Mouse (Mus musculus) small intestine, adult 2 months (tissue): ENCODE measurements around the gene Grik3. TPM values are rescaled to one million over a fixed set of nuclear protein-coding genes. Genes with fewer than 3 reads are reported as not detected.

Source experiments
- H3K27ac ChIP-seq: fragments of 200-500 bp; 2 replicates; pipeline ENCODE4 v1.5.1; 2012; ENCODE audit warnings: low read depth, low read length, control low read depth, inconsistent platforms; ENCODE audit not compliant: insufficient read depth
- H3K27me3 ChIP-seq: fragments of 200-500 bp; 2 replicates; pipeline ENCODE4 v1.6.1; 2012; ENCODE audit warnings: mild to moderate bottlenecking, moderate library complexity, low read length, inconsistent platforms; ENCODE audit not compliant: control insufficient read depth, insufficient read depth
- H3K36me3 ChIP-seq: fragments of 200-500 bp; 2 replicates; pipeline ENCODE4 v1.6.1; 2012; ENCODE audit warnings: mild to moderate bottlenecking, low read length, control low read depth, inconsistent platforms; ENCODE audit not compliant: control insufficient read depth, insufficient read depth
- H3K4me1 ChIP-seq: fragments of 200-500 bp; 2 replicates; pipeline ENCODE4 v1.6.1; 2012; ENCODE audit warnings: low read length, inconsistent platforms, mixed read lengths; ENCODE audit not compliant: control insufficient read depth, insufficient read depth, insufficient read length
- H3K4me3 ChIP-seq: fragments of 200-500 bp; 2 replicates; pipeline ENCODE4 v1.5.1; 2012; ENCODE audit warnings: low read depth, mild to moderate bottlenecking, control low read depth, inconsistent platforms, low read length, moderate library complexity
- CTCF ChIP-seq: fragments of 200-500 bp; IDR thresholded peaks from 2 replicates; pipeline ENCODE4 v1.5.1; 2012; ENCODE audit warnings: low read depth, mild to moderate bottlenecking, control low read depth, inconsistent platforms, low read length, moderate library complexity, mixed read lengths; ENCODE audit not compliant: insufficient replicate concordance, insufficient read length; ENCODE audit errors: extremely low read depth
- POLR2A ChIP-seq: fragments of 200-500 bp; IDR thresholded peaks from 2 replicates; pipeline ENCODE4 v1.6.1; 2012; ENCODE audit warnings: low read depth, mild to moderate bottlenecking, control low read depth, inconsistent platforms, low read length, moderate library complexity
- WGBS: fragments of 180-500 bp; shearing (Covaris S2); methylation state at CpG from one replicate; pipeline ENCODE4 v1.1.7; 2018; 5-methylcytosine and 5-hydroxymethylcytosine counted together
- polyA plus RNA-seq: library from polyadenylated mRNA; depleted of rRNA; stranded (reverse); fragments of >200 nt; gene quantifications from 2 replicates; pipeline ENCODE4 v1.2.3, GENCODE M21; 2012

Gene Grik3
- polyA plus RNA-seq, 1 experiment = 0.18 TPM

GRCm38 (mm10) chr4:125535977-125536376, 45.5 kb downstream of the Grik3 start:
- Histone ChIP-seq H3K27me3 (no peaks in the 10 kb centered on the region), H3K4me1 (no peaks in the 10 kb centered on the region; the same call in 1 of the 2 replicates), H3K36me3 (no peaks in the 10 kb centered on the region), H3K4me3 (no peak overlapping the region), H3K27ac (no peak overlapping the region)
- TF ChIP-seq POLR2A = no peak
- TF ChIP-seq CTCF = no peak
- 39% methylated on average over 4 of the region's 4 CpGs for WGBS

DNA sequence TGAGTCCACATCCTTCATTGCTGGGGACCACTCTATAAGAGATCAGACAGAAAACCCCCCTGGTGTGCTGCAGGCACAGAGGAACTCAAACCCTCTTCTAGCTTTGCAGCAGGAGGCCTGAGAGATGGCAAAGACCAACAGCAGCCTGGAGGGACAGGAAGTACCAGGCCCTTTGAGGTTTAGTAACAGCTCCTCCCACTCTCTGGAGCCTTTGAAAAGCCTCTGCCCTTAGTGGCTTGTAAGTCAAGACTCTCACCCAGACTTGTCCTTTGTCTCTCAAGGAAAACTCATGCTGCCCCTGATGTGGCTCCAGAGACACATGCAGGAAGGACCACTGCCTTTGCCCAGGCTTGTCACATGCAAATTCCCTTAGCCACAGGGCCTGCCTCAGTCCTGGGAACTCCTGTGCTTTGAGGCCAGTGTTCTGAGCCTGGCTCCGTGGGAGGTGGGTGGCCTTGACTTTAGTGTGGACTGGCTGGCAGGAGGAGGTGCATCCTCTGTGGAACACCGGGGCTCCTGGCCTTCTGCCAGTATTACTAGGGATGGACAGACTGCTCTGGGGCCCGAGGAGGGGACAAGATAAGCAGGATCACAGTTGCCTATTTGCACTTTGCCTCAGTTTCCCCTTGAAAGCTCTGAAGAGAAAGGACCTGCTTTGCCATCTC, 47.9 kb downstream of the Grik3 start:
- H3K27me3 ChIP-seq = no peaks in the 10 kb centered on the region
- no peaks in the 10 kb centered on the region for H3K36me3 ChIP-seq
- H3K4me1 ChIP-seq = no peaks in the 10 kb centered on the region
- no peak overlapping the region for H3K4me3 ChIP-seq
- 7% methylated on average over 3 of the region's 3 CpGs for WGBS
- TF ChIP-seq CTCF = no peak
- TF ChIP-seq POLR2A = no peak
- no peak overlapping the region for H3K27ac ChIP-seq

- no peak for TF ChIP-seq POLR2A
- no peak for TF ChIP-seq CTCF
- Histone ChIP-seq H3K36me3 (no peaks in the 10 kb centered on the region), H3K27ac (no peak overlapping the region), H3K27me3 (no peaks in the 10 kb centered on the region), H3K4me1 (no peaks in the 10 kb centered on the region), H3K4me3 (no peak overlapping the region)
- 75% methylated on average over 9 of the region's 9 CpGs for WGBS
Measured at GRCm38 (mm10) chr4:125539617-125540016, 49.1 kb downstream of the Grik3 start.

DNA sequence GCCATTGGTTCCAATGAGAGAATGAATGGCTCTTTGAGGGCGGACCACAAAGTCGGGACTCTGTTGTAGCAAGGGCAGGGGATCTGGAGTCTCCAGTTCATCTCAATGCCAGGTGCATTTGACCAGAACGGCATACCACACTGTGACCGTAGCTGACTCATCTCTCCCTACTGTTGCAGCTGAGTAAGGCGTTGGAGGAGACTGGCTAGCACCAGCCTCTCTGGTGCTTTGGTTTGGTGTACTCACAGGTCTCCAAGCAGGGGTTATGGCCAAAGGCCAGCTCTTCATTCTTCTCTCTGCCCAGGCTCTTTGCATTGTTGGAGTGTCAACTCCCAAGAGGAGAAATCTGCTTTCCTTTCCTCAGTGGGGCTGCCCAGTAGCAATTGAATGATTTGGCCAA, 52.7 kb downstream of the Grik3 start:
- TF ChIP-seq POLR2A (no peak), CTCF (no peak)
- H3K36me3 ChIP-seq = no peaks in the 10 kb centered on the region
- no peaks in the 10 kb centered on the region for H3K4me1 ChIP-seq
- no peak overlapping the region for H3K4me3 ChIP-seq
- no peak overlapping the region for H3K27ac ChIP-seq
- WGBS = 88% methylated on average over 5 of the region's 5 CpGs
- H3K27me3 ChIP-seq = no peaks in the 10 kb centered on the region

DNA sequence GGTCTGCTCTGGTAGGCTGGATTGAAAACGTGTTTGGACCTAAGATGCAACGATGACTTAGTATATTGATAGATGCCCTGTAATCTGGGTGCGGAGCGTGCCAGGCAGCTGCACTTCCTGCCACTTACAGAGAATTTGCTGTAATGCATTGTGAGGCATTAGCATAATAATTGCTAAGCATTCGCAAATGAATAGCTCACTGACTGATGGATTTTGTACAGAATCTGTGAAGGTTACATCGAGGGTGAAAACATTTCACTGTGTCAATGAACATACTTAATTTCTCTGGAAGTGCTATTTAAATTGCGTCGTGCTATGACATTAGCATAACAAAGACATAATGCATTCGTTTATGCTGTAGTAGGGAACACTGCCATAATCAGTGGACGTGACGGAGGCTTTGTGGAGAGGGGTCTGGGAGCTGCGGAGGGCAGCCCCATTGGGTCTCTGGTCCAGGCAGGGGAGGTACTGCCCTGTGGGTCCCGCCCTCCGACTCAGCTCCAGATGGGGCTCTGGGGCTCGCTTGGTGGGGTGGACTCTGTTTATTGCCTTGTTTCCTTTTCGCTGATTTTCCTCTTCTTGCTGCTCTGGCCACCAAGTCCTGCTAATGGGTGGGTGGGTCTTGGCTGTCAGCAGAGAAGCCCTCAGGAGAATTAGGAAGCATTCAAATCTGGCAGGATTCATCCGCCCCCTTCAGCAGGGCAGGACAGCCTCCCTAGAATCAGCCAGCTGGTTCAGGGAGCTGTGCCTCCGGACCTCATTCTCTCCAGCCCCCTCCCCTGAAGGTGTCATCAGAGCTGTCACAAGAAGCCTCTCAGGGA, 54.7 kb downstream of the Grik3 start:
- Histone ChIP-seq H3K36me3 (no peaks in the 10 kb centered on the region), H3K4me3 (no peak overlapping the region), H3K27me3 (no peaks in the 10 kb centered on the region), H3K4me1 (no peaks in the 10 kb centered on the region), H3K27ac (no peak overlapping the region)
- TF ChIP-seq CTCF = no peak
- no peak for TF ChIP-seq POLR2A
- 45% methylated on average over 18 of the region's 18 CpGs for WGBS

GRCm38 (mm10) chr4:125545768-125546220, 55.3 kb downstream of the Grik3 start:
- Histone ChIP-seq H3K27ac (no peak overlapping the region), H3K27me3 (no peaks in the 10 kb centered on the region), H3K36me3 (no peaks in the 10 kb centered on the region), H3K4me3 (no peak overlapping the region), H3K4me1 (no peaks in the 10 kb centered on the region)
- TF ChIP-seq CTCF (no peak), POLR2A (no peak)
- WGBS = 48% methylated on average over 7 of the region's 7 CpGs

- H3K36me3 ChIP-seq = no peaks in the 10 kb centered on the region
Measured at GRCm38 (mm10) chr4:125548190-125548589, 57.7 kb downstream of the Grik3 start.

More at GRCm38 (mm10) chr4:125548190-125548589, 57.7 kb downstream of the Grik3 start:
- TF ChIP-seq POLR2A (no peak), CTCF (no peak)
- WGBS = 38% methylated on average over 5 of the region's 5 CpGs
- Histone ChIP-seq H3K27me3 (no peaks in the 10 kb centered on the region), H3K4me3 (no peak overlapping the region), H3K4me1 (no peaks in the 10 kb centered on the region), H3K27ac (no peak overlapping the region)
